Mouse (Mus musculus) CH12.LX (cell line): Measurements from ENCODE around the gene Fosb.

Experiments
- CTCF ChIP-seq, 2 experiments: IDR thresholded peaks in 1 of 2; conservative IDR thresholded peaks in 1 of 2; 2 replicates each; pipeline ENCODE4 v1.5.1; 2011 to 2012; ENCODE audit warnings: low read depth in 2 of 2, low read length in 2 of 2, improper control_type of control experiment in 1 of 2, inconsistent platforms in 1 of 2, mild to moderate bottlenecking in 1 of 2, moderate library complexity in 1 of 2
- POLR2A ChIP-seq: IDR thresholded peaks from 2 replicates; pipeline ENCODE4 v1.6.1; 2011; ENCODE audit warnings: low read depth, mild to moderate bottlenecking, improper control_type of control experiment, low read length

DNA sequence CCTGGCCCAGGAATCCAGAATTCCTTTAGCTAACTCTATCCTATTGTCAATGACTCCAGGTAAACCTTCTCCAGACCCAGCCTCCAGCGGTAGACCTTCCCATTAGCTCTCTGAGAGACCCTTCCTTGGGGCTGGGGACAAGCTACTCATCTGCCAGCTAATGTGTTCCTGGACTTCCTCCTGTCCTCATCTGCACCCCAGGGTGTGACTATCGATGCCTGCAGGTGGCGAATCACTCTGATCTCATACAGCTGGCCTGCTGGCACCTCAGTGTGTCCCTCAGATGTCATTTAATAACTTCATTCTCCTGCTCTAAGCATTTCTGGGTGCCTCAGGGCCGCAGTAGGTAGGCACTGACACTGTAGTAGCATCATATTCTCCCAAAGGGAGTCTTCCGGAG, 17.9 kb upstream of the Fosb start:
- TF ChIP-seq CTCF (conservative IDR thresholded peaks at IDR 0.05 in 1 of 2, IDR thresholded peaks at IDR 0.05 in 1 of 2; ENCODE audit: low read depth in 2 of 2, low read length in 2 of 2) (no peak), POLR2A (no peak)
